34 mouse cellular contexts compared by ENCODE assay signal in genomic region chr1:8282733-8283132, GRCm38 (mm10).
"Had no signal": no experiment of that assay in that cellular context is flagged by ENCODE, and none has a peak within 500 bp of the region (broad histone marks: within the 10 kb centered on the region; RNA-seq: fewer than 3 reads in every experiment).

No protein-coding gene starts in this region.

- H3K27me3 ChIP-seq: heart, embryonic 12.5 days; heart, embryonic 13.5 days; heart, embryonic 15.5 days; hindbrain, embryonic 12.5 days; hindbrain, embryonic 13.5 days; hindbrain, embryonic 15.5 days; intestine, embryonic 15.5 days; kidney, embryonic 15.5 days had no signal

- DNase-seq: heart, postnatal 10 days; heart, postnatal 14 days; heart, postnatal 36 days; heart, postnatal 4 days; kidney, adult 11 months; kidney, adult 18-20 months; kidney, adult 2 months; kidney, adult 8-10 months; kidney, adult 9 months; kidney, postnatal 10 days; kidney, postnatal 14 days; kidney, postnatal 25 days; kidney, postnatal 36 days; kidney, postnatal 4 days; layer of hippocampus, adult 9-11 months; layer of hippocampus, postnatal 36 days had no signal

- H3K4me3 ChIP-seq: heart, embryonic 12.5 days; heart, embryonic 13.5 days; heart, embryonic 15.5 days; hindbrain, embryonic 10.5 days; hindbrain, embryonic 12.5 days; hindbrain, embryonic 13.5 days; hindbrain, embryonic 15.5 days; intestine, embryonic 15.5 days; kidney, embryonic 15.5 days; layer of hippocampus, adult 2 months; left cerebral cortex, adult 2 months had no signal

- H3K9ac ChIP-seq: heart, embryonic 12.5 days; heart, embryonic 13.5 days; heart, embryonic 15.5 days; hindbrain, embryonic 12.5 days; hindbrain, embryonic 13.5 days; hindbrain, embryonic 14.5 days; hindbrain, embryonic 15.5 days; intestine, embryonic 15.5 days; kidney, embryonic 15.5 days had no signal

- H3K9me3 ChIP-seq: heart, embryonic 12.5 days; heart, embryonic 13.5 days; heart, embryonic 15.5 days; hindbrain, embryonic 10.5 days; hindbrain, embryonic 12.5 days; hindbrain, embryonic 13.5 days; hindbrain, embryonic 15.5 days; intestine, embryonic 15.5 days; kidney, embryonic 15.5 days had no signal

- ATAC-seq: hindbrain, embryonic 16.5 days; hindbrain, postnatal 0 days; inflammation-experienced regulatory T-cells, adult 6 months; intestine, embryonic 15.5 days; intestine, embryonic 16.5 days; intestine, postnatal 0 days had no signal

- H3K4me1 ChIP-seq: heart, embryonic 12.5 days; heart, embryonic 13.5 days; heart, embryonic 15.5 days; hindbrain, embryonic 10.5 days; hindbrain, embryonic 12.5 days; hindbrain, embryonic 13.5 days; hindbrain, embryonic 15.5 days; intestine, embryonic 15.5 days; kidney, embryonic 15.5 days had no signal

- H3K36me3 ChIP-seq: heart, embryonic 12.5 days; heart, embryonic 13.5 days; heart, embryonic 15.5 days; hindbrain, embryonic 10.5 days; hindbrain, embryonic 12.5 days; hindbrain, embryonic 13.5 days; hindbrain, embryonic 15.5 days; intestine, embryonic 15.5 days; kidney, embryonic 15.5 days had no signal

- H3K27ac ChIP-seq: heart, embryonic 13.5 days; heart, embryonic 15.5 days; hindbrain, embryonic 10.5 days; hindbrain, embryonic 12.5 days; hindbrain, embryonic 13.5 days; hindbrain, embryonic 14.5 days; hindbrain, embryonic 15.5 days; hindbrain, postnatal 0 days; intestine, embryonic 15.5 days; kidney, embryonic 15.5 days; kidney, postnatal 0 days; layer of hippocampus, adult 2 months; left cerebral cortex, adult 2 months had no signal
